15 mouse cellular contexts compared by ENCODE assay signal in the genomic region with DNA sequence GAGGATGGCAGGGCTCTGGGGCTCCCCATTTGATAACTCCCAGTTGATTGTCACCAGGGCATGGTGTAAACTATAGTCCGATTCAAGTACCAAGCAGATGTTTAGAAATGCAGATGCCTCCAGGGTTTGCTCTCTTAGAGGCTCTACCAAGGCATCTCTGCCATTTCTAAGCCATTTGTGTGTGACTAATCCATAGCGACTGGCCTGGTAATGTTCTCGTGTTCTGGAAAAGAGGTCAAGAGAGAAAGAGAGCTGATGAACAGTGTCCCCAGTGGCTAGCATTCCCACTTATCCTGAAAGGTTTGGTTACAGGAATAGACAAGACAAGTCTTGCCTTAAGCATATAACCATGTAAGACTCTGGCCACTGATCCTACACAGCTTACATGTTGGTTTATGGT. TPM values are rescaled to one million over a fixed set of nuclear protein-coding genes. Genes with fewer than 3 reads are reported as not detected.
DNase-seq lines count a peak whose midpoint lies in the region.
"Had no signal": no experiment of that assay in that cellular context is flagged by ENCODE, and none has a peak within 500 bp of the region (broad histone marks: within the 10 kb centered on the region; RNA-seq: fewer than 3 reads in every experiment).

No protein-coding gene starts in this region.

- DNase-seq in Muller cell, postnatal 12 days (ENCODE audit: inconsistent ontology term), result peak; percentile 48
- peak; percentile 9 for DNase-seq in retina, adult 2 months (ENCODE audit: low read depth, low spot score)
- DNase-seq in retina, postnatal 1 day, result peak; percentile 89
- no peak for DNase-seq in left cerebral cortex, postnatal 10 days (ENCODE audit: extremely low spot score in 1 of 2, low spot score in 2 of 2)
- no peak for DNase-seq in lung, adult 18-20 months
- DNase-seq: adrenal gland, adult 8-10 months; adrenal gland, postnatal 14 days; adrenal gland, postnatal 36 days; cerebellum, adult 11-12 months; cerebellum, adult 2 months; cerebellum, adult 9-10 months; cerebellum, postnatal 10 days; cerebellum, postnatal 25 days; forebrain, postnatal 0 days had no signal

- intact Hi-C loops in left cerebral cortex, postnatal 10 days (cut with DNase I), result loop anchor here (5.0 kb wide), 1 partner anchor 264 kb away; no protein-coding TSS in a partner anchor

RNA-seq across cellular contexts. Expression of gene Fstl4, which starts 3.5 kb away (rescaled TPM):
- total RNA-seq in left cerebral cortex, postnatal 10 days (2021), result 10 to 100 TPM; 15.6 to 16.2 TPM
- total RNA-seq: MEL had no signal

Comparison
In these comparisons a context has a peak if more than half of its experiments do, and no peak if none do; other contexts are left out.
1. DNase-seq: peak in Muller cell, postnatal 12 days (single experiment), retina, adult 2 months (single experiment) and retina, postnatal 1 day (single experiment); none in left cerebral cortex, postnatal 10 days (0 of 2) and lung, adult 18-20 months (0 of 2).